Mouse (Mus musculus) embryo, embryonic 9.5 days (tissue): ENCODE results near the gene Atg7.

Experiments
- DNase-seq: peaks from one replicate; pipeline ENCODE4 v3.0.0-alpha.2; 2017; ENCODE audit errors: extremely low spot score

Gene Atg7

DNA sequence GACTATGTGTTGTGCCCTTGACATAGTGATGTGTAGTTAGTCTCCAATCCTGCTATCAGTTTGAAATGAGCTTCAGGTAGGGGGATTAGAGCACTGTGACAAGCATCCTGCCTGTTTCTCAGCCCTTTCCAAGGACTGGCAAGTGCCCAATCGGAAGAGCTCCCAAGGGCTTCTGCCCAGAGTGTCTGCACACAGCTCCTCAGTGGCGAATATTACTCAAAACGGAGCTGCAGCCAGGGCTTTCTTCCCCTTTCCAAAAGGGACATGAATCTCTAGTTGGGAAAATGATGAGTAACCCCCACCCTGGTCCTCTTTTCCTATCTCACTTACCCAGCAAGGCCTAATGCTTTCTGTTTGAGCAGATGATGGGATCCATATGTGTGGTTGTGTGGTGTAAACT is 90.8 kb downstream of the Atg7 start:
- no peak for DNase-seq

DNA sequence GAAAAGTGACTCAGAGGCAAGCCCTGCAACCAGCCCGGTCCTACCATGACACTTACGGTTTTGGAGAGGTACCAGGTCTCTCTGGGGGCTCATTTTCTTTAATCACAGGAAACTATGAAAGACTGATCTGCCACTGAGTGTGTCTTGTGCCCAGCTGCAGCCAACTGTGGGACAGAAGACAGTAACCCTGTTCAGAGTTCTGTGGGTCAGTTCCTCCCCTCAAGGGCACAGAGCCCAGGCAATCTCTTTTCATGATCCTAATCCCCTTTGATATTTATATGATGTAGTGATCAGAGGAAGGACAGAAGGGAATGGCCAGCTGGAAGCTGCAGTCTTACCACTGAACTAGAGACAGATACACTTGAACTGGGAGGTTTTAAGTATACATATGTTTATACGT is 92.2 kb downstream of the Atg7 start:
- DNase-seq, result no peak

DNA sequence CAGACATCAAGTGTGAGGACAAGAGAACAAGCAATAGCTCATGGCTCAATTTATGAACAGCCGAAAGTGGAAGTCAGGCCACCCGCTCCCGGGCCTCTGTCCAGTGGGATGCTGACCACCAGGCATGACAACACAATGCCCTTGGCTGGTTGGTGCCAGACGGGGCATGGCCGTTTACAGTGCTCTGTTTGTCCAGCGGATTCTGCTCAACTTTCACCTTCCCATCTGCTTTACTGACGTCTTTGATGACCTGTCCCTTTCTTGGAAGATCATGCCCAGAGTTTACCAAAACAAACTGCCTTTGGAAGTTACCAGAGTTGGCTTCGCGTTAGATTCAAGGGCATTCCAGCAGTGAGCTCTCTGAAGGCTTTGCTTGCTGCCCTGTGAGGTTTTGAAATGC is 93.5 kb downstream of the Atg7 start:
- no peak for DNase-seq

DNA sequence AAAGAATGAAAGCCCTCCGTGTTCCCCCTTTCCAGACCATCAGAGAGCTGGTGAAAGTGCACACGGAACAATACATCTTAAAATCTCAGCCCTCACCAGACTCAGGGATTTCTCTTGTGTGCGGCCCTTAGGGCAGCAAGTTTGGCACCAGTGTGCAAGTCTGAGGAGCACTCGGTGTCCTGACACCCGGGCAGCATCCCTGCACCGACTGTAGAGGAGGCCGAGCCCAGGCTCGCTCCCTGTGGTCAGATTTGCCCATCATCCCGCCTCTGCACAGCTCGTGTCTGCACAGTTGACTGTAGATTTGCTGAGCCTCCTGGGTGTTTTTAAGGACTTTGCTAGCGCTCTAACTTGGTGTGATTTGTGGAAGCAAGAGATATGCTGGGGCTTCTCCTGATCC is 94.3 kb downstream of the Atg7 start:
- no peak for DNase-seq

DNA sequence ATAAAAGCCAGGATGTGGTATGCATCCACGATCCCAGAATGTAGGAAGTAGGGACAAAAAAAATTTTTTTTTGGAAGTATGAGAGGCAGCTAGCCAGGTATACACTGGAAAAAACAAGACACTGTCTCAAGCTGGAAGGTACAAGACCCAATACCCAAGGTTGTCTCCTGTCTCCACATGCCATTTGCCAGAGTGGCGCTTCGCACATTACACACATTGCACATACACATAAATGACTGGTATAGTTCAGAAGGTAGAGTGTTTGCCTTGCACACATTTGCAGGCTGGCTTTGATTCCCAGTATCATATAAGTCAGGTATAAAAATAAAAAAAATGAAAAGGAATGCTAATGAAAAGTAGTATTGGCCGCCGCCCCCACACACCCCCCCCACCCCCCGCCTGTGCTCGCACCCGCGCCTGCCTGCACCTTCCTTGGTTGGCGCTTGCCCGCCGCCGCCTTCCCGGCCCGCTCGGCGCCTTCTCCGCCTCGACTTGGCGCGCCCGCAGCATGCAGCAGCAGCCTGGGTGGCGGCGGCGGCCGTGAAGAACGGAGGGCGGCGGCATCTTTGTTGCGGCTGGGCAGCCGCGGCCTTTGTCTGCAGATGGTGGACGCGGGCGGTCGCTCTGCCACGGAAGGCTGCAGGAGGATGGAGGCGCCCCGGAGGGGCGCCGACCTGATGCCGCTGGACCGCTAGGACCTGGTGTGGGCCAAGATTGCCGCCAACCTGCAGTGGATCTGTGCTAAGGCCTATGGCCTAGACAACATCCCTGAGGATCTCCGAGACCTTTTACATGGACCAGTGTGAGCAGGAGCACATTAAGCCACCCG is 95.2 kb downstream of the Atg7 start:
- peak; percentile 40 for DNase-seq

DNA sequence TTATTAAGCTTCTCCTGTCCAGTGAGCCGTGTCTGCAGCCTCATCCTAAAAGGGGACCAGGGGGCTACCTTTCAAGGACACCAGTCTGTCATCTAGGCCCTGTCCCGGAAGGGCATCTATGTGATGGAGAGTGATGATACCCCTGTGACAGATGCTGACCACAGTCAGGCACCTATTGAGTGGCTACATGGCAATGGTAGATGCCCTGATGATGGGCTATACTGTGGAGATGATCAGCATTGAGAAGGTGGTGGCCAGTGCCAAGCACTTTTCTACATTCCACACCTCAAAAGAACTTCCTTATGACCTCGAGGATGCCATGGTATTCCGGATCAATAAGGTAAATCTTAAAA is 95.8 kb downstream of the Atg7 start:
- DNase-seq, result no peak

DNA sequence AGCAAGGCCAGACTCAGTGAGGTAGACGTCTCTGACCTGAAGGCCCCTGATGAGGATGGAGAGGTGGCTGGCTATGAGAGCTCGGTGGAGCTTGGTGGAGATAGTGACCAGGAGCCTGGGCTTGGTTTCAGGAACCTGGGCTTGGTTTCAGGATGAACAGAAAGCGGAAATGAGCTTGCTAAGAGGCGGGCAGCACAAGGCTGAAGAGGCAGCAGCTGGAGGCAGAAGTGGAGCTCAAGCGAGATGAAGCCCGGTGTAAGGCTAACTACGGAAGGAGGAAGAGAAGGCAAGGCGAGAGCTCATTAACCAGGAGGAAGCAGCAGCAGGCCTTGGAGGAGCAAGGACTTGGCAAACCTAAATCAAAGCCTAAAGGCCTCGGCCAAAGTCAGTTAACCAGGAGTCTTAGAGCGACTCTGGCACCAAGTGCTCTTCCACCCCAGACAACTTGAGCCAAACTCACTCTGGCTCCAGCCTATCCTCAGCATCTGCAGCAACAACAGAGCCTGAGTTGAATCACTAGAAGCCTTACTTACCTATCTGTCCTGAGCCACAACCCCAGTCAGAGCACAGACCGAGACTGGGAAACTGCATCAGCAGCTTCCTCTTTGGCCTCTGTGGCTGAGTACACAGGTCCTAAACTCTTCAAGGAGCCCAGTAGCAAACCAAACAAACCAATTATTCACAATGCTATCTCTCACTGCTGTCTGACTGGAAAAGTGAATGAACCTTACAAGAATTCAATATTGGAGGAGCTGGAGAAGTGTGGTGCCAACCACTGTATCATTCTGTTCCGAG is 99.5 kb downstream of the Atg7 start:
- no peak for DNase-seq

DNA sequence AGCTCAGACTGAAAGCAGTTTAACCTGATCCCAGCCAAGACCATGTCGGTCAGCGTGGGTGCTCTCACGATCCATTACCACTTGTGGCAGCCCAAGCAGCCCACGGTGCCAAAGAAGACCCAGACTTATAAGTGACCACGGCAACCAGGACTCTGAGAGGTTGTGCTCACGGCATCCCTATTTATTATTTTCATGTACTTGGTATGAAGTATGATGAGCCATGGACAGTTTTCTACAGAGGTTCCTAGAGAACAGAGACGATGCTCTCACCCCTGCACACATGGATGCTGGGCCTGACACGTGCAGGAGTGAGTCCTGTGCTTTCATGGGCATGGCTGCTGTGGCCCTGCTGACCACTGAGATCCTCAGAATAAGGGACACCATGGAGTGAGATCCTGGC is 100.2 kb downstream of the Atg7 start:
- no peak for DNase-seq

DNA sequence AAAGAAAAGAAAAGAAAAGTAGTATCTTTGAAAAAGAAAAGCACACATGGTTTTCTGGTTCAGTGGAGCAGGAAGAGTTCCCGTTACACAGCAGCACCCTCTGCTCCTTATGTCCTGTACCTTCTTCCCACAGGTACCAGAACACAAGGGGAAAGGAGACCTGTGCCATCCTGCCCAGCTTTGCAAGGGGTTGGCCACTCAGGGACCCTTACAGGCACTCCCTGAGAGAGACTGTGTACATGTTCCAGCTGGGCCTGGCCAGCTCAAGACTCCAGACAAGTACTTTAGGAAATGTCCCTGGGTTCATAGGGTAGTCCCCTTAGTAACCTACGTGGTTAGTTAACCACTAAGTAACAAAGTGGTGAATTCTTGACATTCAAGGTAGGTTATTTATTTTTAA is 100.9 kb downstream of the Atg7 start:
- DNase-seq, result no peak

DNA sequence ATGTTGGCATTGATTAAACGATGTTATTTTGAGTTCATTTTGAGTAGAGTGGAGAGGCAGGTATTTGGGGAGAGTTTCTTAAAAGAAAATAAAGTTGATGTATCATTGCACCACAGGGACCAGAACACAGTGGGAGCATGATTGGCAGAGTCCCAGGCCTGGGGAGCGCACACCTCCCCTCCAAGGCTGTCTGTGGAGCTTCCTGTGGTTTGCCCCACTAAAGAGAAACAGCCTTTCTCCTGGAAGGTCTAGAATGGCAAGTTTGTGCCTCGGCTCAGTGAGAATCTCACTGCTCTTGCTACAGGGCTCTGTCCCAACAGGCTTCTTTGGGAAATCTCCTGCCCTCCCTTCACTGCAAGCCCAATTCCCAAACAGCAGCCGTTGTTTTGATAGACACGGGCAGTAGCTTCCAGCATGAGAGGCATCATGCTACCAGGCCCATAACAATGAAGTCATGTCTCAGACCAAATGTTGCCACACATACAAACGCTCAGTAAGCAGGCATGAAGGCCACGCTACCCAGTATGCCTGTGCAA is 103.6 kb downstream of the Atg7 start:
- DNase-seq, result no peak

DNA sequence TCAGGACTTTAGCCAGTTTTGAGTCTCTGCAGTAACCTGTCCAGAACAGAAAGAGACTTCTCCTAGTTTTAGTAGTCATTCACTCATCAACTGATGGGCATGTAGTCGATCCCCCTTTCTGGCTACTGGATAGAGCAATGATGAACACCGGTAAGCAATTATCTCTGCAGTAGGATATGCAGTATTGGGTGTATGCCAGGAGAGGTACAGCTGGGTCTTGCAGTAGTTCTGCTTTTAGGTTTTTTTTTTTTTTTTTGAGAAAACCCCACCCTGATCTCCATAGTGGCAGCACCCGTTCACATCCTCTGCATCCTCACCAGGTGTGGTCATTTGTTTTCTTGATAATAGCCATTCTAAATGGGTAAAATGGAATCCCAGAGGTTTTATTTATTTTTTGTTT is 105.5 kb downstream of the Atg7 start:
- DNase-seq, result no peak

DNA sequence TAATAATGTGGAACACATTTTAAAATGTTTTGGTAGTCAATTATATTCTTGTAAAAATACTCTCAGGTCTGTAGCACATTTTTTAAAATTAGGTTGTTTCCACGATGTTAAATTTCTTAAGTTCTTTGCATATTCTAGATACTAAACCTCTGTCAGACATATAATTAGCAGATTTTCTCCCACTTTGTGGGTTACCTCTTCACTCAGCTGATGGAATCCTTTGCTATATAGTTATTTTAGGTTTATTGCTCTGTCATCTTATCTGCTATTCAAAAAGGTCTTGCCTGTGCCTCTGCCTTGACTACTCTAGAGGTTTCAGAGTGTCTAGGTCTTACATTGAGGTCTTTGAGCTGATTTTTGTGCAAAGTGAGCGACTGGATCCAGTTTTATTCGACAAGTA is 106.0 kb downstream of the Atg7 start:
- no peak for DNase-seq

DNA sequence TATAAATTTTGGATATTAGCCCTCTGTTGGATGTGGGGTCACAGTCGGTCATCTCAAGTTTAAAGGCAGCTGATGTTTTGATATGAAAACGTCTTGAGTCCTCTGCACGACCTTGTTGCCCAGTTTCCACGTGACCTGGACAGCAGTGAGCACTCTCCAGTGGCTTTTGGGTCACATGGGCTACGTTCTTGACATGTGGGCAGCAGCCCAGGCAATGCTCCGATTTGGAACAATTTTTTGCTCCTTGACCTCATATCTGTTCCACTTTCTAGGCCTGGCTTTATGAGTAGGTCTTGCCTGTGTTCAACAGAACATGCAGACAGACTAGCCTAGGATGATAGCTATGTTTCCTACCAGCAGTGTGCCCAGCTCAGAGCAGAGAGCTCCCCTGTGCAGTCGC is 115.9 kb downstream of the Atg7 start:
- DNase-seq, result no peak

DNA sequence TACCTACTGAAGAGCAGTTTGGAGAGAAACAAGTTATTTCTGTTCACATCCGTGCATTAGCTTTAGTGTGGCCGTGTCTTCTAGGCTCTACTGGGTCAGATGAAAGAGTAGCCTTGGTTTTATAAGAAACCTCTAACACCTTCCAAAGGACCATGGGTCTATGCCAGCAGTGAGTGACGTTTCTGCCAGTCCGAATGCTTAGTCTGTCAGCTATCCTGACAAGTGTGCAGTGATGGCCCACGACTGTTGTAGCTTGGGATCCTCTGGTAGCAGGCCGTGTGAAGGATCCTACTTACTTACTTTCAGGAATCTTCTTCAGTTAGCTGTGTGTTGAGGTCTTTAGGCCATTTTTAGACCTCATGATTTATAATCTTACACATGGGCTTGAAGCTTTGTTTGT is 123.4 kb downstream of the Atg7 start:
- DNase-seq, result no peak

DNA sequence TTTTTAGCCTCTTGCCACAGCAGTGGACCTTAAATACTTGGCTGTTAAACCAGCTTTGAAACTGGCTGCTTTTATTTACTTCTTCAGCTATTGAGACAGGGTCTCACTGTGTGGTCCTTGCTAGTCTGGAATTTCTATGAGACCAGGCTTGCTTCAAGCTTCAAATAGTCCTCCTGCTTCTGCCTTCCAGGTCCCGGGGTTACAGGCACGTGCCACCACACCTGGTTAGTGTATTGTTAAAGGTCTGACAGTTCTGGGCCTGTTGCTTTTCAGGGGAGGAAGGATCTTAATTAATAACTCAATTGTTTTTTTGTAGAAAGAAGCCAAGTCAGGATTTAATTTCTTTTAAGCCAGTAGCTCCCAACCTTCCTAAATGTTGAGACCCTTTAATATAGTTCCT is 124.8 kb downstream of the Atg7 start:
- DNase-seq, result no peak

DNA sequence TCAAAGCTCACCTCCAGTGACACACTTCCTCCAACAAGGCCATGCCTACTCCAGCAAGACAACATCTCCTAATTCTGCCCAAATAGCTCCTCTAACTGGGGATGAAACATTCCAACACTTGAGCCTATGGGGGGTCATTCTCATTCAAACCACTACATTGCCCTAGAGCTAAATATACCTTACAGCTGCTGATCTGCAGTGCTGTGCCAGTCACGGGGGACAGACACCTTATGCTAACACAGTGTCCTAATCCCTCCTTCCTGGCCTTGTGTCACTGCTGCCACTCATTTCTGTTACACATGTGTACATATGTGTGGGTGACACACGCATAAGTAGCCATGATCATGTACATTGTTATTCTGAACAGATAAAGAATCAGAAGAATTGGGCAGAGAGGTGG is 127.4 kb downstream of the Atg7 start:
- DNase-seq, result no peak

DNA sequence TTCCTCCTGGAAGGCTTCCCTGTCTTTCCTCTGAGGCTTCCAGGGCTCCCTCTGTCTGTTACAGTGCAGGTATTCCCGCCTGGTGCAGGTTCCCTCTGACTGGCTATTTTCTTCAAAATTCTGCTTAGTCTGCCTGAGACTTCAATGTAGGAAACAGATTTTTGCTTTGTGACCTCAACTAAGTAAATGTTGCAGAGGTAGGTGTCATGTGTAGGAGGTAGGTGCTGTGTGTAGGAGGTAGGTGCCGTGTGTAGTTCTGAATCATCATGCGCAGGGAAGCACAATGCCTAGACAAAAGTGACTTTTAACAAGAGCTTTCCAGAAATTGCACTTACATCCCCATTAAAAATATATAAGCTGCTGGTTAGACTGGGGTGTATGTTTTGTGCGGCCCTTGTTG is 128.6 kb downstream of the Atg7 start:
- DNase-seq, result no peak

DNA sequence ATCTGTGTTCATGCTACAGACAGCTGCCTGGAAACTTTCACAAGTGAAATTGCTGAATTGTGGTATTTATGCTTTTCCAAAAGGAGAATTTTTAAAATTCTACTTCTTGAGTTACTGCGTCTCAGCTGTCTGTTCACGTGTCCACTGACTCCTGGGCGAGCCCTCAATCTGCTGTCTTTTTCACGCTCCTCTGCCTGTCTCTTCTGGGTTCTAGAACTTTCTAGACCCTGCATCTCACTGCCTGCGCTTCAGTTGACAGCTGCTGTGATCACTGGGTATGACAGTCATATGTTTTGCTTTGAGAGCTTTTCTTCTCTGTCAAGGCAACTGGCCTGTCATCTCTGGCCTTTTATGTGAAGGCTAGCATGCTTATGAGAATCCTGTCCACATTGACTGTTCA is 132.3 kb downstream of the Atg7 start:
- no peak for DNase-seq

DNA sequence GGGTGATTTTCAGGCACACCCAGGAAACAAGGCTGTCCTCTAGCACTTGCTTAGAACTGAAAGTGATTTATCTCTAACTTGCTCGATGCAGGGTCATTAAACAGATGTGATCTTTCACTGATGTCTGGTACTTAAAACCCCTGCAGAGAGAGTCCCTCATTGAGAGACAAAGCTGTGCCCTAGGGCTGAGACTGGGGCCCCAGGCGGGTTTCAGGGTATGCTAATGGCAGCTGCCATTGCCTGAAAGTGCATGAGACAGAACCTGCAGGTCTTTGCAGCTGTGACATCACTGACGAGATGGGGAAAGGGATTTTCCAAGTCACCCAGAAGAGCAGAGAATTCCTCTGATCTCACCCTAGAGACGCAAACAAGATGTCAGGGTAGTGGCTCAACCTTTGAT is 135.0 kb downstream of the Atg7 start:
- DNase-seq, result peak; percentile 45

DNA sequence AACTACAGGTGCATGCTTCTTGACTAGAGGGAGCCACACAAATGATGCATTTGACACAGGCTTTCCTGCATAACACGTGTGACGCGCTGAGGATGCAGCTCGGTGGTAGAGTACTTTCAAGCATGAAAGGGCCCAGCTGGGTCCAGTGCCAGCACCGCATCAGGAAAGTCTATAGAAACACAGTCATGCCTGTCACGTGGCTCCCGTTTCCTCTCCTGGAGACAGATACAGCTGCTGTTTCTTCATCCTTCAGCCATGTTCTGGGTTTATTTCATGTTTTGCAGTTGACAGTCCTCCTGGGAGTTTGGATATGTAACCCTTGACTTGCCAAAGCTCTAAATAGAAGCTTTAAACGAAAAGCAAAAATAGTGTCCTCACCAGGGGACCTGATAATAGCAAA is 135.8 kb downstream of the Atg7 start:
- no peak for DNase-seq

DNA sequence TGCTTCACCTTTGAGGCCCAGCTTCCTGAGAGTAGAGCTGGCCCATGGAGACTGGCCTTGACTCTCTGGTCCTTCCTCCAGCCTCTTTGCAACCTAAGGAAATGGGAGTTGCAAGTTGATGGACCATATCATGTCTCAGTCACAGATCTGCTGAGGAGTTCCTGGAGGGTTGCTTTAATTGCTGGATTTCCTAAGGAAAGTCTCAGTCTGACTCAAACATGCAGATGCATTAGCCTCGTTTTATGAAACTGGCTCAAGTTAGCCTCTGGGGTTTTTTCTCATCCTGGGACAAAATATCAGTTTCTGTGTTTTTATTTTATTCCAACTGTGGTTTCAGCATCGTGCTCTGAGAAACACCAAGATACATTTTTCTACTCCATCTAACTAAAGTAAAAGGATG is 137.7 kb downstream of the Atg7 start:
- DNase-seq, result no peak

DNA sequence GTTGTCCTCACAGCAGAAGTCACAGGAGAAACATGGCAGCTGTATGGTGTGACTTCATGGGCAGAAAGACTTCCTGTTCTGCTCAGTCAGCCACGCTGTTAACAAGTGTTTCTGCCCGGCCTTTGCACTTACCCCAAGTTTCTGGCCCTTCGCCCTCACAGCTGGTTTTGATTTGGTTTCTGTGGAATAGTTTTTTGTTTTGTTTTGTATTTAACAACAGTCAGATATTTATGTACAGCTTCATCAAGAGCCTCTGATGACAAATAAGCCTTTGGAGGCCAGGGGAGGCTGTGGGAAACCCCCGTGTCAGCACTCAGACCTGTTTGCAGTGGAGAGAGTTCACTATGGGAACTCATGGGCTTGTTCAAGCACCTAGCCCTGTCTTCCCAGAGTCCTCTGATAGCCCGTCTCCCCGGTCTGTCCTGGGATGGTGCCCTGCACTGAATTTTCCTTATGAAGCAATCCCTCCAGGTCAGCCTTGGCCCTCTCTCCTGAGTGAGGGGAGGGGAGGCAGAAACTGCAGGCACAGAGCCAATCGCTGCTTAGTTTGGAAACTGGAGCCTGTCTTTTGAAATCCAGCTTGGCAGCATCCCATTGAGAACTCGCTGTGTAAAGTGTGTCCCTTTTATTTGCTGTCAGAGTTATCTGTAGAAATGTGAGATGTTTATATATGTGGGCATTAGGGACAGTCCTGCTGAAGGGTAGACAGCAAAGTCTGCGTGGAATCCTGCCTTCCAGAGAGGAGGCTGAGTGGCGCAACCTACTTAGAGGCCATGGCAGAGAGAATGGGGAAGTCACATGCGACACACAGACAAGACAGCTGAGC is 138.7 kb downstream of the Atg7 start:
- DNase-seq, result no peak
